Mouse (Mus musculus) splenic B cell, adult 2 months (primary cell): ENCODE results near the gene Ninj1.
A peak's percentile ranks its signal among the peaks of the same experiment; 100 is the strongest.

Experiments
- DNase-seq: peaks from one replicate; pipeline ENCODE4 v3.0.0-alpha.2; 2011; ENCODE audit warnings: low read depth, low spot score
- H3K27me3 ChIP-seq: 2 replicates; pipeline ENCODE4 v1.6.1; 2012; ENCODE audit warnings: mild to moderate bottlenecking, low read length, moderate library complexity, mixed read lengths; ENCODE audit not compliant: control insufficient read depth, poor library complexity, insufficient read depth, severe bottlenecking
- H3K36me3 ChIP-seq: 2 replicates; pipeline ENCODE4 v1.6.1; 2012; ENCODE audit warnings: mild to moderate bottlenecking, low read length, moderate library complexity, mixed read lengths; ENCODE audit not compliant: control insufficient read depth, poor library complexity, insufficient read depth, severe bottlenecking

Ninj1 gene

DNA sequence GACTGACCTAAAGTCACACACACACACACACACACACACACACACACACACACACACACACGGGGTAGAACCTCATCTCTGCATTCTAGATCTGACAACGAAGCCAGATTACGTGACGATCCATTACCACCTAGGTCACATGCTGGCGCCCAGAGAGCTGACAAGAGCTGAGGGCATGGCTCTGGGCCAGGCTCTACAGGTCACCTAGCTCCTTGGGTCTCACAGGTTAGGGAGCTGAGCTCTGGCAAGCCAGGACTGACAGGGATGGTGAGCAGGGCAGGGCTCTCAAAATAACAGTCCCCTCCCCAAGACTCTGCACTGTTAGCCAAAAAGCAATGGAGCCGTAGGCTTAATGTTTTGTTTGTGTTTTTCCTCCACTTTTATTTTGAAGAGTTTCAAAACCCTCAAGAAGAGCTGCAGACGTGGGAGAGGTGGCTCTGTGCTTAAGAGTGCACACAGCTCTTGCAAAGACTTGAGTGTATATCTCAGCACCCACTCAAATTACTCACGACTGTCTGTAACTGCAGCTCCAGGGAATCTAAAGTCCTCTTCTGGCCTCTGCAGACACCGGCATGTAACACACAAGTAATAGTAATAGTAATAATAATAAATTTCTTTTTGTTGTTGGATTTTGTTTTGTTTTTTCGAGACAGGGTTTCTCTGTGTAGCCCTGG is 29.1 kb upstream of the Ninj1 start:
- Histone ChIP-seq H3K36me3 (no peaks in the 10 kb centered on the region), H3K27me3 (no peaks in the 10 kb centered on the region)
- no peak for DNase-seq

DNA sequence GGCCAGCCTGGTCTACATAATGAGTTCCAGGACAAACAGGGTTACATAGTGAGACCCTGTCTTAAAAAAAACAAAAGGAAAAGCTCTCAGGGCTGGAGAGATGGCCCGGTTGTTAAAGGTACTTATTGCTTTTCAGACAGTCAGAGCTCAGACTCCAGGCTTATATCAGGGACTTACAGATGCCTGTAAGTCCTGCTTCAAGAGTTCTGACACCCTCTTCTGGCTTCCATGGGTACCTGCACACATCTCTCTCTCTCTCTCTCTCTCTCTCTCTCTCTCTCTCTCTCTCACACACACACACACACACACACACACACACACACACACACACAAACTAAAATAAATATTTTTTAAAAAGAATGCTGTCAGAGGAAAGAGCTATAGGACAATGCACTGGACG is 26.0 kb upstream of the Ninj1 start:
- no peak for DNase-seq
- H3K27me3 ChIP-seq: no peaks in the 10 kb centered on the region
- no peaks in the 10 kb centered on the region for H3K36me3 ChIP-seq

DNA sequence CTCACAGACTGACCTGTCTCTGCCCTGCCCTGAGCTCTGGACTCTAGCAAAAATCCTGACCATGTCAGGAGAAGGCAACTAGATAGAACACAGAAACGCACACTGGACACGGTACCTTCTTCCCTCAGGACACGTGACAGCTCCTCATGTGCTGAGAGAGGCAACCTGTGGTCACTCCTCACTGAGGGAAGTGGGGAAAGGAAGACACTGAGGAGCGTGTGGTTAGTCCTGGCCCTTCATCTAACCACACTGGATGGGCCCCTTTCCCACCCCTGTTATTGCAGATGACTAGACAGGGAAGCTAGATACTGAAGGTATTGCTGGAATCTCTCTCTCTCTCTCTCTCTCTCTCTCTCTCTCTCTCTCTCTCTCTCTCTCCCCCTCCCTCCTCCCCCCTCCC is 24.6 kb upstream of the Ninj1 start:
- no peaks in the 10 kb centered on the region for H3K27me3 ChIP-seq
- DNase-seq: no peak
- no peaks in the 10 kb centered on the region for H3K36me3 ChIP-seq

DNA sequence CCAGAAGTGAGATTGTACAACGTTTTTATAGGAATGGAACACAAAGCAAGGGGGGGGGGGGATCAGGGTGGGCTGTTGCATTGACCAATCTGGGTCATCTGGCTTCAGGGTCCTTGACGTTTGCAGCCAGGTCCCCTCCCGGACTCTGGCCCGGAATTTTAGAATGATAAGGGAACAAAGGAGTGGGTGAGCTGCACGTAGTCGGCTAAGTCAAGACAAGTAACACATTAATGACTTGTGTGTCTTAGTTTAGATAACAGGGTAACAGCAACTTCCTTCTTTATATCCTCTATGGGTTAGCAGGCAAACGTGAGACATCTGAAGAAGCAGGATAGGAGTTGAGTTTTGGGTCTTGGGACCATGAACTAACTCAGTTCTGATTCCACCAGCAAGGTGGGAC is 23.6 kb upstream of the Ninj1 start:
- no peaks in the 10 kb centered on the region for H3K27me3 ChIP-seq
- DNase-seq: no peak
- H3K36me3 ChIP-seq: no peaks in the 10 kb centered on the region

DNA sequence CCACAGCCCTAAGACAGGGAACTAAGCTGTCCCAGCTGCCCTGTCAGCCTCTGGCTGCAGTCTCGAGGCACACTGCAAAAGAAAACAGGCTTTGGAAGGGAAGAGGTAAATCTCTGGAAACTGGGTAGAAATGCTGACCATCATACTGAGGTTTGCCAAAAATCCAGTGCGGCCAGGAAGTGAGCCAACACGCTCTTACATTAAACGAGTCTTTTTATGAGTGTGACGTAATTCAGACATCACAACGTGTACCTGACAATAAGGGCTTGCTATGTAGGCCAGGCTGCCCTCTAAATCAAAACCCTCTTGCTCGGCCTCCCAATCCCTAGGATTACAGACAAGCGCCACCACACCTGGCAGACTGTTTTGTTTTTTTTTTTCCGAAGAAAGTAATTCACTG is 20.2 kb upstream of the Ninj1 start:
- Histone ChIP-seq H3K36me3 (no peaks in the 10 kb centered on the region), H3K27me3 (no peaks in the 10 kb centered on the region)
- DNase-seq: no peak

DNA sequence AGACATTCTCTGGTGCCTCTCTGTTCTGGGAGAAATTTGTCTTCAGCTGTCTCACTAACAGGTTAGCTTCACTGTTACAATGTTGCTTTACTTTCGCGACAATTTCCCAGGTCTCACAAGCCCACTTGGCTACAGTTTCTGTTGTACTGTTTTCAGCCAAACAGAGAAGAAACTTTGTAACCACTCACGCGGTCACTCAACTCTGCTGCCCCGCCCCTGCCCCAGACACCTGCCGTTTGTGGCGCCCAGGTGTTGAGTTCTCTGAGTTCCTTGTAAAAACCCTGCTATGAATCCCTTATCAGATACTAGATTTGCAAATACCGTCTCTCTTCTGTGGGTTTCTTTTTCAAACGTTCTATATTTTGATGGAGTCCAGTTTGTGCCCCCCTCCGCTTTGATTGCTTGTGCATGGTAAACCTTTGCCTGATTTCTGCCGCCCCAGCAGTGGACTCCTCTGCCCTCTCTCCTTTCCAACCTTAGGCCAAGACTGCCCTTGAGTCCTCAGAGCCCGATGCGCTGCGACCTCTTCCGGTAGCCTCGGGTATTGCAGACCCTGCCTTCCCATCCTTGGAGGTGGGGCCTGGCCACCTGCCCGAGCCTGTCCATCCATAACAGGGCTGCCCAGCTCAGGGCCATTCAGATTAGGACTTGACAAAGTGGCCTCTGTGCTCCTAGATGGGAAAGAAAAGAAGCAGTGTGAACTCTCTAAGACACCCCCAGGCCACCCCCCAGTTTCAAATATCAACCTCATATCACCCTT is 17.7 kb upstream of the Ninj1 start:
- Histone ChIP-seq H3K36me3 (no peaks in the 10 kb centered on the region), H3K27me3 (no peaks in the 10 kb centered on the region)
- DNase-seq: peak; percentile 75

DNA sequence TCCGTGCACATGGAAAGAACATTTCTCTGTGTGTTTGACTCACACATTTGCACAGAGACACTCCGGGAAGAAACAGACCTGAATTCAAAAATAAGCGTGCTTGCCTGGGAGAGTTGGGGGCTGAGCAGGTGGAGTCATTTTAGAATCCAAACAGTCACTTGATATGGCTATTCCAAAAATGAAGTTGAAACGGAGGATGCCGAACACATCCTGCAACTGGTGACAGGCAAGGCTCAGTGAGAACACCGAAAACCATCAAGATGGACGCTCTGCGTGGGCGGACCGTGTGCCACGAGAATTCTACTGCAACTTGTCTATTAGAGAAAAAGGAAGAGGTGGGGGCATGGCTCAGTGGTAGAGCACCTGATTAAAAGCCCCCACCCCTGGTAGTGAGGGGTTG is 16.7 kb upstream of the Ninj1 start:
- no peak for DNase-seq
- Histone ChIP-seq H3K27me3 (no peaks in the 10 kb centered on the region), H3K36me3 (no peaks in the 10 kb centered on the region)

DNA sequence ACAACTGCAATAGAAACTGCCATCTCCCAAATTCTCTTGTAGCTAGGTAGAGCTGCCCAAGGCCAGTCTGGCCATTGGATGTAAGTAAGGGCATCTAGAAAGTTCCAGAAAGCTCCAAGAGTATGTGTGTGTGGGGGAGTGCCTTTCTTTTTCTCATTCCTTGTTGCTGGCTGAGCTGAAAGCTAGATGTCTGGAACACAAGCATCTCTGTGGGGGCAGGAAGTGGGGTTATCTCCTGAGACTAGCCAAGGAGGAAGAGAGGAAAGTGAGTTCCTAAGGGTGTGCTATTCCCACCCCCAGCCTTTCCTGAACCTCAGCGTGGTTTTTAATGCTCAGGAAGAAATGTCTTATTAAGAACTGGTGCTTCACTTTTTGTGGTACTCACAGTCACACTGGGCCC is 15.6 kb upstream of the Ninj1 start:
- DNase-seq: no peak
- Histone ChIP-seq H3K36me3 (no peaks in the 10 kb centered on the region), H3K27me3 (no peaks in the 10 kb centered on the region)

DNA sequence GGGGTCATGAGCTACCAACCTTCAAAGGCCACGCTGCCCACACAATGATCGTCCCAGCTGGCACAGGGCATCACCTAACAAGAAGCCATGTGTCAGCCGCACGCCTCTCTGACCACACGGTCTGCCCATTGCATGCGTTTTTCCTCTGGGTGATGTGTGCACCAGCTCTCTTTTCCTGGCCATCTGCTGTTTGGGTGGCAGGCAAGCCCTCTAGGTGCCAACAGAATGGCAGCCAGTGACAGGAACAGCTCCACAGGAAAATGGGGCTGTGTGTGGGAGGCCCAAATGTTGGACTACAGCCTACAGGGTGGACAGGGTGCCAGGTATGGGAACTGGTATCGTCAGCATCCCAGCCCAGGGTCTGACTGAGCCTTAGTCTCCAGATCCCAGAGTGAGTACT is 14.9 kb upstream of the Ninj1 start:
- no peaks in the 10 kb centered on the region for H3K36me3 ChIP-seq
- no peaks in the 10 kb centered on the region for H3K27me3 ChIP-seq
- DNase-seq: no peak

DNA sequence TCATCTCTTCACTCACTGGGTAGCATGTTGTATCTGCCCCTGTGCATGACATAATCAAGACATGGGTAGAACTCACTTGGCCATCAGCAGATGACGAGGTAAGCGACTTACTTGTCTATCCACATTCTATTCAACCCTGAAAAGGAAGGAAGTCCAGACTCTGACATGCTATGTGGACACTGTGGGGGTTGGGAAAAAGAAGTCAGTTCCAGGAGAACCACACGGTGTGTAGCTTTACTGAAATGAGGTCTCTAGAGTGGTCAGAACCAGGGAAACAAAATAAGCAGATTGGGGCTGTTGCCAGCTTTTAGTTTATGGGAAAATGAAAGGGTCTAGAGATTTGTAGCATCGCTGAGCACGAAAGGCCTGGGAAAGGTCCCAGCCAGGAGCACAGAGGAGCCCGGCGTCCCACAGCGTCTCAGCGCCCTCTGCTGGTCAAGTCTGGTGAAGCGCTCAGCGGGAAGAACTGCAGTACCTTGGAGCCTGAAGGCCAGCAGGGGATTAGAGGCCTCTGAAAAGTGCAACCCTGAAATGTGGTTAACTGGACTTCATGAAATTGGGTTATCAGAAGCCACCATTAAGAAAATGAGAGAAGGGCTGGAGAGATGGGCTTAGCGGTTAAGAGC is 14.2 kb upstream of the Ninj1 start:
- Histone ChIP-seq H3K27me3 (no peaks in the 10 kb centered on the region), H3K36me3 (no peaks in the 10 kb centered on the region)
- peak; percentile 80 for DNase-seq

DNA sequence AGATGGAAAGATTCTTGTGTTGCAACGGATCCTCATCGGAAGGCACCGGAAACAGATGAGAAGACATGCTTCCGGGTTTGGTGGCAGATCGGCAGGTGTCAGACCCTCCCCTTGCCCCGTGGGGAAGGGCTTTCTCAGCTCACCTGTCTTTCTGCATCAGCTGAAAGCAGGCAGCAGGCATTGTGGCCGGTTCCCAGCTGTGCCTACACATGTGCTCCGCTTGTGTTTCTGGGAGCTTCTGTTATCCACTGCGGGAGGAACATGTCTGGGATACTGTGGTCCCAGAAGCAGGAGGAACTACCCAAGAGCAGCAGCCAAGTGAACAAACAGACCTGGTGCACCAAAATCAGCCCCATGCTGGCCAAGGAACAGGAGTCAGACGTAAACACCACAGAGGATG is 11.8 kb upstream of the Ninj1 start:
- no peak for DNase-seq
- Histone ChIP-seq H3K36me3 (no peaks in the 10 kb centered on the region), H3K27me3 (no peaks in the 10 kb centered on the region)

DNA sequence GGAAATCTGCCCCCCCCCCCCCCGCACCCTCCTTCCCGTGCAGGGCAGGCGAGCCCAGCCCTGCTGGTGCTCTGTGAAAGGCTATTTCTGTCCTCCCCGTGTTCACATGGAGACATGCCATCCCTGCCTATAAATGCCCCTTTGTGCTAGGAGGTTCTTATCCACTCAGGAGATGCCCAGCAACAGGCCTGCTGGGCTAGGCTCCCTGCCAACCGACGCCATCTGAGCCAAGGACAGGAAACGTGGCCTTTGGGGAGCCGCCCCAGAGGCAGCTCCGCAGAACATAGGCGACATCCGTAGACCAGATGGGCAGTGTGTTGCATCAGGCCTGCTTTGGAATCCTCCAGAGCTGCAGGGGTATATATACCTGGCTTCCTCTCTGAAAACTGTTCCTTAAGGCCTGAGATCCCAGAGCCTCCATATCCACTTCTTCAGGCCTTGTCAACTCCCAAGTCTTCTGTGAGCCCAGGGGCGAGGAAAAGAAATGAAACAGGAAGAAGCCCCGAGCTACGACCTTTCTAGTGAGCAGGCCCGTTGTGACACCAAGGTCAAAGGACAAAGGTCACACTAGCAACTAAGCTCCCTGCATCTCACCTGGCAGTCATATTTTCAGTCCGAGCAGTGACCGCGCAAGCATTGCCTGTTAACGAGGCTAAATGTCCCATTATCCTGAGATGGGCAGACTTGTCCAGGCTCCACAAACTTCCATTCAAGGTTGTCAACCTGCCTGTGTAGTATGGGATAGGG is 8.3 kb upstream of the Ninj1 start:
- H3K36me3 ChIP-seq: no peaks in the 10 kb centered on the region
- DNase-seq: no peak
- no peaks in the 10 kb centered on the region for H3K27me3 ChIP-seq

DNA sequence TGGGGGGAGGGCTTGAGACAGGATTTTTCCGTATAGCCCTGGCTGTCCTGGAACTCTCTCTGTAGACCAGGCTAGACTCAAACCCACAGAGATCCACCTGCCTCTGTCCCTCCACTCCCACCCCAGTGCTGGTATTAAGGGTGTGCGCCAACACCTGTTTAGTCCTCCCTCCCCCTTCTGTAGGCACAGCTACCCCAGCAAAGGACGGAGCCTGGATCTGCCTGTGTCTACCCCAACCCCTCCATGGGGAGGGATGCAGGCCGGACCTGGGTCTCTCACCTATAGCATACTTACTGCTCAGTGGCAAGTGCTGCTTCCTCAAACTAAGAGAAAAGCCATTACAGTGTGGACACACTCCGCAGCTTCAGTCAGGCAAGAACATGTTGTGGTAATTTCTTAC is 7.0 kb upstream of the Ninj1 start:
- H3K27me3 ChIP-seq: no peaks in the 10 kb centered on the region
- H3K36me3 ChIP-seq: no peaks in the 10 kb centered on the region
- no peak for DNase-seq

DNA sequence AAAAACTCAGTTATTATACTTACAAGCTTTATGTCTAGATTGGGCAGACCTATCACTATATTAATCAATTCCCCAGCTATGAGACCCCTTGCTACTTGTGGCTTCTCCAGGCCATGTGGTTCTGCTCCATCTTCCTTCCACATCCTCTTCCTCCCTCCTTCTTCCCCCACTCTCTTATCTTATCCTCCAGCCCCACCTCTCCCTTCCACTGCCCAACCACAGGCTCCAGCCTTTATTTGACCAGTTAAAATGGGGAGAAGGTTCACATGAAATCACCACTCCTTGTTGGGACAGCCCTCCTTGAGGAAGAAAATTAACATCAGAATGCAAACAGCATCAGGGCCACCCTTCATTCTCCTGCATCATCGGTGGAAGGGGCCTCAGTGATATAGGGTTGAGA is 6.6 kb upstream of the Ninj1 start:
- no peaks in the 10 kb centered on the region for H3K27me3 ChIP-seq
- DNase-seq: no peak

DNA sequence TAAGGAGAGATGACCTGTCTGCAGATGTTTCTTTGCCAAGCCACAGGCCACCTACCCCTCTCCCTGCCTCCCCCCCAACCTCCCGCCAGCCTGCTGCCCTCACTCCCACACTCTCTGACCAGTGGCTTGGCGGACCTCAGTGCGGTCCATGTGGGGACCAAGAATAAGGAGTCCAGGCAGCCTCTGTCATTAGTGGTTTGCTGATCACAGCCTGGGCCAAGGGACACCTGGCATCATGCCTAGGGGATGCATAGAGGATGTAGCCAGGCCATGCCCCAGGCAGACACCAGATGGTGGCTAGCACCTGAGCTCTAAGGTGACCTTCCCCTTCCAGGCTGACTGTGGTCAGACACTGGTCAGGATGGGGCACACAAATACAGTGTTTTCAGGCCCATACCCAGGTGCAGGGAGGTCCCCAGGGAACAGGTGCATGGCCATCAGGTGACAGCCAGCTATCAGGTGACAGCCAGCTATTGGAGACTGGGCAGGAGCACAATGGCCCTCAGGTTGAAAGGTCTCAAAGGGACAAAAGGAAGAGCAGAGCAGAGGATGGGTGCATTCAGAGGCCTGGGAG is 5.8 kb upstream of the Ninj1 start:
- no peak for DNase-seq
- H3K36me3 ChIP-seq: no peaks in the 10 kb centered on the region
- H3K27me3 ChIP-seq: no peaks in the 10 kb centered on the region

More for the DNA sequence above, 6.6 kb upstream of the Ninj1 start:
- H3K36me3 ChIP-seq: no peaks in the 10 kb centered on the region
